Mouse (Mus musculus) forebrain, postnatal 0 days (tissue): Measurements from ENCODE around the gene 1700037H04Rik. TPM values are rescaled to one million over a fixed set of nuclear protein-coding genes. Genes with fewer than 3 reads are reported as not detected.
"Not testable (repeated sequence)": the region's sequence is repeated elsewhere in the genome, so short reads cannot be mapped to it uniquely, and the experiment has no call there.

Experiments
- ATAC-seq: fragments of 200-750 bp; cut with Nextera tagmentation; 2 replicates; pipeline ENCODE4 v1.8.0; 2017; ENCODE audit warnings: mild to moderate bottlenecking, moderate library complexity
- DNase-seq: peaks from one replicate; pipeline ENCODE4 v3.0.0-alpha.2; 2015
- H3K27ac ChIP-seq: fragments of 300-500 bp; sonication (generic); 2 replicates; pipeline ENCODE4 v1.5.1; 2014; ENCODE audit warnings: low read depth, mild to moderate bottlenecking, antibody characterized with exemption, low read length, moderate library complexity, mixed read lengths
- H3K27me3 ChIP-seq: fragments of 300-500 bp; sonication (generic); 2 replicates; pipeline ENCODE4 v1.6.1; 2014; ENCODE audit warnings: mild to moderate bottlenecking, low read length, mixed read lengths; ENCODE audit not compliant: insufficient read depth
- H3K36me3 ChIP-seq: fragments of 300-500 bp; sonication (generic); 2 replicates; pipeline ENCODE4 v1.6.1; 2014; ENCODE audit warnings: mild to moderate bottlenecking, moderate library complexity; ENCODE audit not compliant: insufficient read depth
- H3K4me1 ChIP-seq: fragments of 300-500 bp; sonication (generic); 2 replicates; pipeline ENCODE4 v1.6.1; 2014; ENCODE audit warnings: antibody characterized with exemption; ENCODE audit not compliant: insufficient read depth
- H3K4me2 ChIP-seq: fragments of 300-500 bp; sonication (generic); 2 replicates; pipeline ENCODE4 v1.6.1; 2014; ENCODE audit warnings: low read depth, mild to moderate bottlenecking, moderate library complexity
- H3K4me3 ChIP-seq: fragments of 300-500 bp; sonication (generic); 2 replicates; pipeline ENCODE4 v1.5.1; 2014; ENCODE audit warnings: low read depth, low read length, mixed read lengths
- H3K9ac ChIP-seq: fragments of 300-500 bp; sonication (generic); 2 replicates; pipeline ENCODE4 v1.6.1; 2014; ENCODE audit warnings: mild to moderate bottlenecking
- H3K9me3 ChIP-seq: fragments of 300-500 bp; sonication (generic); 2 replicates; pipeline ENCODE4 v1.6.1; 2016; ENCODE audit warnings: low read length
- CTCF ChIP-seq: sonication (generic); IDR thresholded peaks from 2 replicates; pipeline ENCODE4 v1.5.1; 2016; ENCODE audit warnings: antibody characterized with exemption, control low read depth, low read depth
- WGBS: fragments of 180-500 bp; shearing (Covaris S2); extraction: QIAGEN DNeasy Blood & Tissue Kit; methylation state at CpG from one replicate; pipeline ENCODE4 v1.1.7; 2014; 5-methylcytosine and 5-hydroxymethylcytosine counted together
- polyA plus RNA-seq: library from polyadenylated mRNA; unstranded; fragments of >200 nt; fragmentation: Nextera tagmentation; extraction: Ambion mirVana; gene quantifications from 2 replicates; pipeline ENCODE4 v1.2.1, GENCODE M21; 2015
- total RNA-seq: library from RNA; depleted of rRNA; stranded (reverse); fragments of >200 nt; gene quantifications from 2 replicates; pipeline ENCODE4 v1.2.3, GENCODE M21; 2014; rRNA removed

The 1700037H04Rik gene
- total and polyA plus RNA-seq, 2 experiments from 2014 or later: 94.0 to 95.0 TPM

GRCm38 (mm10) chr2:131105989-131106388, 53.9 kb downstream of the 1700037H04Rik start:
- Histone ChIP-seq H3K9ac (no peak overlapping the region), H3K27ac (no peak overlapping the region), H3K4me3 (no peak overlapping the region), H3K4me2 (no peak overlapping the region), H3K27me3 (no peaks in the 10 kb centered on the region), H3K4me1 (no peaks in the 10 kb centered on the region), H3K36me3 (no peaks in the 10 kb centered on the region), H3K9me3 (no peaks in the 10 kb centered on the region)
- TF ChIP-seq CTCF: no peak
- WGBS: 89% methylated on average over 5 of the region's 5 CpGs
- ATAC-seq (no peak), DNase-seq (no peak)

GRCm38 (mm10) chr2:131105061-131105460, 54.8 kb downstream of the 1700037H04Rik start:
- not testable (repeated sequence) for H3K9me3 ChIP-seq, ATAC-seq, H3K27me3 ChIP-seq, H3K4me1 ChIP-seq, H3K4me2 ChIP-seq, H3K9ac ChIP-seq, H3K36me3 ChIP-seq, H3K4me3 ChIP-seq, DNase-seq, H3K27ac ChIP-seq
- WGBS: 70% methylated on average over 4 of the region's 4 CpGs

- Histone ChIP-seq H3K36me3 (no peaks in the 10 kb centered on the region), H3K27ac (no peak overlapping the region), H3K4me2 (no peak overlapping the region), H3K4me1 (no peaks in the 10 kb centered on the region), H3K9ac (no peak overlapping the region), H3K27me3 (no peaks in the 10 kb centered on the region), H3K9me3 (no peaks in the 10 kb centered on the region), H3K4me3 (no peak overlapping the region)
- no peak for TF ChIP-seq CTCF
- DNase-seq (no peak), ATAC-seq (no peak)
- WGBS: 89% methylated on average over 4 of the region's 4 CpGs
These were observed 55.9 kb downstream of the 1700037H04Rik start for GRCm38 (mm10) chr2:131104021-131104420.

- no peak overlapping the region for H3K27ac ChIP-seq
- DNase-seq (no peak), ATAC-seq (no peak)
- H3K9ac ChIP-seq: no peak overlapping the region
- H3K4me1 ChIP-seq: no peaks in the 10 kb centered on the region
- no peak for TF ChIP-seq CTCF
- no peak overlapping the region for H3K4me2 ChIP-seq
- no peaks in the 10 kb centered on the region for H3K36me3 ChIP-seq
- no peak overlapping the region for H3K4me3 ChIP-seq
- H3K9me3 ChIP-seq: no peaks in the 10 kb centered on the region
- no peaks in the 10 kb centered on the region for H3K27me3 ChIP-seq
- WGBS: 68% methylated on average over 3 of the region's 3 CpGs
These were observed 58.4 kb downstream of the 1700037H04Rik start for GRCm38 (mm10) chr2:131101530-131101929.

- Histone ChIP-seq H3K9me3 (no peaks in the 10 kb centered on the region), H3K27me3 (no peaks in the 10 kb centered on the region), H3K9ac (no peak overlapping the region), H3K36me3 (no peaks in the 10 kb centered on the region), H3K27ac (no peak overlapping the region), H3K4me1 (no peaks in the 10 kb centered on the region), H3K4me2 (no peak overlapping the region), H3K4me3 (no peak overlapping the region)
- ATAC-seq: no peak
- DNase-seq: no peak
- TF ChIP-seq CTCF: no peak
- WGBS: 77% methylated on average over 4 of the region's 4 CpGs
These were observed 62.8 kb downstream of the 1700037H04Rik start for GRCm38 (mm10) chr2:131097087-131097486.

Other genes with a start within 250 kb of the 1700037H04Rik start
- 39.8 and 52.0 TPM in 2 replicates for gene Gfra4, start 117.0 kb downstream of the 1700037H04Rik start, total RNA-seq
- 53.7 and 61.9 TPM in 2 replicates for gene Gfra4, start 117.0 kb downstream of the 1700037H04Rik start, polyA plus RNA-seq
- 0.77 and 3.1 TPM in 2 replicates for gene Adam33, start 96.3 kb downstream of the 1700037H04Rik start, total RNA-seq
- gene Adam33, start 96.3 kb downstream of the 1700037H04Rik start, polyA plus RNA-seq: 0.82 and 0.85 TPM in 2 replicates
- 0.62 and 1.7 TPM in 2 replicates for gene Siglec1, start 73.3 kb downstream of the 1700037H04Rik start, total RNA-seq
- 0.18 and 0.19 TPM in 2 replicates for gene Siglec1, start 73.3 kb downstream of the 1700037H04Rik start, polyA plus RNA-seq
- gene Hspa12b, start 32.8 kb downstream of the 1700037H04Rik start, total RNA-seq: 5.3 and 6.3 TPM in 2 replicates
- 2.2 and 2.4 TPM in 2 replicates for gene Hspa12b, start 32.8 kb downstream of the 1700037H04Rik start, polyA plus RNA-seq
- not detected in 2 replicates for gene Gm11037, start 26.6 kb downstream of the 1700037H04Rik start, total RNA-seq
- not detected in 2 replicates for gene Gm11037, start 26.6 kb downstream of the 1700037H04Rik start, polyA plus RNA-seq
- gene Cenpb, start 20.0 kb upstream of the 1700037H04Rik start, total RNA-seq: 113 and 120 TPM in 2 replicates
- 13.0 and 17.9 TPM in 2 replicates for gene Cenpb, start 20.0 kb upstream of the 1700037H04Rik start, polyA plus RNA-seq
- 10.6 and 11.7 TPM in 2 replicates for gene Cdc25b, start 26.9 kb upstream of the 1700037H04Rik start, total RNA-seq
- gene Cdc25b, start 26.9 kb upstream of the 1700037H04Rik start, polyA plus RNA-seq: 12.4 and 15.2 TPM in 2 replicates
- gene Spef1, start 27.2 kb upstream of the 1700037H04Rik start, total RNA-seq: 19.6 and 26.2 TPM in 2 replicates
- gene Spef1, start 27.2 kb upstream of the 1700037H04Rik start, polyA plus RNA-seq: 7.7 and 9.7 TPM in 2 replicates
- 37.4 and 40.7 TPM in 2 replicates for gene Ap5s1, start 47.0 kb upstream of the 1700037H04Rik start, total RNA-seq
- gene Ap5s1, start 47.0 kb upstream of the 1700037H04Rik start, polyA plus RNA-seq: 36.1 and 36.8 TPM in 2 replicates
- gene Mavs, start 74.0 kb upstream of the 1700037H04Rik start, total RNA-seq: 3.8 and 5.7 TPM in 2 replicates
- gene Mavs, start 74.0 kb upstream of the 1700037H04Rik start, polyA plus RNA-seq: 3.5 and 5.0 TPM in 2 replicates
- 41.9 and 44.9 TPM in 2 replicates for gene Pank2, start 102.4 kb upstream of the 1700037H04Rik start, total RNA-seq
- 28.6 and 33.5 TPM in 2 replicates for gene Pank2, start 102.4 kb upstream of the 1700037H04Rik start, polyA plus RNA-seq
- gene Rnf24, start 192.8 kb upstream of the 1700037H04Rik start, total RNA-seq: 19.5 and 24.4 TPM in 2 replicates
- 8.7 and 11.8 TPM in 2 replicates for gene Rnf24, start 192.8 kb upstream of the 1700037H04Rik start, polyA plus RNA-seq